Mouse (Mus musculus) neutrophil, adult 5-6 weeks (primary cell): Measurements from ENCODE around the gene Clk2. TPM values are rescaled to one million over a fixed set of nuclear protein-coding genes. Genes with fewer than 3 reads are reported as not detected.

Experiments used
- ATAC-seq: fragments of 151-379, 151-347 bp; 2 replicates; pipeline ENCODE4 v1.8.0; 2017; ENCODE audit warnings: mild to moderate bottlenecking, moderate TSS enrichment; ENCODE audit not compliant: insufficient number of reproducible peaks, poor library complexity, low FRiP score, severe bottlenecking; ENCODE audit errors: extremely low read depth
- total RNA-seq: library from RNA; stranded (forward); fragments of 200-1000 nt; gene quantifications from 2 replicates; pipeline ENCODE4 v1.2.3, GENCODE M21; 2017

Gene Clk2
- 159 and 180 TPM in 2 replicates for total RNA-seq

- peak; percentile 93 for ATAC-seq
Measured at GRCm38 (mm10) chr3:89164506-89165267, at the start of gene Clk2. Gene Clk2, plus strand, starts transcription at chr3:89164795.

DNA sequence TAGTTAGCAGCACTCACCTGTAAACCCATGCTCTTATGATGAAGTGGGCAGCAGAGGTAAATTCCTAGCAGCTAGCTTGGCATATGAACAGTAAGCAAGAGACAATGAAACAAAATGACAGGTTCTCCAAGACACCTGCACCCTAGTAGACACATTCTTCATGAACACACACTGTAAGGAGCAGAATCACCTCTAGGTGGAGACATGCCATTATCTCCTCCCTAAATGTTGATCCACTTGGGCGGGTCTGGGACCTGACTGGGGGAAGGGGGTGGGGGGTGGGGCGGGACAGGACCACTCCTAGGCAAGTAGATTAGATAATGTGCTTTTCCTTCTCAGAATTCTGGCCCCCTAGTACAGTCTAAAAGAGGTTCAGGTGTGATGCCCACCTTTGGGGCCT lies 49.1 kb upstream of the Clk2 start:
- ATAC-seq, result no peak

GRCm38 (mm10) chr3:89123313-89123712 lies 41.3 kb upstream of the Clk2 start:
- ATAC-seq, result no peak

- ATAC-seq, result no peak
Measured at GRCm38 (mm10) chr3:89124241-89124640, 40.4 kb upstream of the Clk2 start.

GRCm38 (mm10) chr3:89125981-89126380 lies 38.6 kb upstream of the Clk2 start:
- ATAC-seq, result no peak

- ATAC-seq, result no peak
Measured at GRCm38 (mm10) chr3:89129908-89130307, 34.7 kb upstream of the Clk2 start.

DNA sequence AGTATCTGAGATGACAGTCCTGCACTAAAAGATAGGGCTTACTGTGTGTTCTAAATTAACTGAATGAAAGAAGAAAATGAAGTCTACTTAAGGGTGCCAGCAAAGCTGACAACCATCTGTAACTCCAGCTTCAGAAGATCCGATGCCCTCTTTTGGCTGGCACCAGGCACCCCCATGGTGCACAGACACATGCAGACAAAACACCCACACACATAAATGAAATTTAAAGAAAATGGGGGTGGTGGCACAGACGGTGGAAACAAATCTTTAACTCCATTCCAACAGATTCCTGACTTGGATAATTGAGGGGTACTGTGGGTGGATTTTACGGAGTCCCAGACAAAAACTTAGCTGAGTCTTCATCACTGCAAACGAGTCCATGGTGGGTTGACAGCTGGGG lies 32.8 kb upstream of the Clk2 start:
- no peak for ATAC-seq

- no peak for ATAC-seq
Measured at GRCm38 (mm10) chr3:89132285-89133062, 32.1 kb upstream of the Clk2 start.

DNA sequence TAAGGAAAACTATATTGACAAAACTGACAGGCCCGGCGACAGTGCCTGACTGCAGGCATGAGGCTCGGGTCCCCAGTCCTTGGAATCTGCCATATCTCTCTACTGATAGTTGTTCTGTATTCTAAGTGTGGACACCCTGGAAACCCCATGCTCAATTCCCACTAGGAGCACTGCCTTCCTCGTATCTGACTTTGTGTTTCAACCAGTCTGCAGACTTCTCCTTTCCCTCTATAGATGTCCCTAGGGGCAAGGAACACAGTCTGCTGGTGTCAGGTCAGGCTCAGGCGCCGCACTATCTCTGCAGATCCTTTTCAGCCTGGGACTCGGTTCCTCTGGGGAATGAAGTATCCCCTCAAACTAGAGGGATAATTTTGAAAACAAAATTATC lies 31.5 kb upstream of the Clk2 start:
- ATAC-seq, result no peak

GRCm38 (mm10) chr3:89133752-89134151 lies 30.8 kb upstream of the Clk2 start:
- no peak for ATAC-seq

GRCm38 (mm10) chr3:89135958-89136357 lies 28.6 kb upstream of the Clk2 start, which contains the start of gene Pklr:
Gene Pklr, plus strand, starts transcription at chr3:89136142.
- ATAC-seq, result no peak

DNA sequence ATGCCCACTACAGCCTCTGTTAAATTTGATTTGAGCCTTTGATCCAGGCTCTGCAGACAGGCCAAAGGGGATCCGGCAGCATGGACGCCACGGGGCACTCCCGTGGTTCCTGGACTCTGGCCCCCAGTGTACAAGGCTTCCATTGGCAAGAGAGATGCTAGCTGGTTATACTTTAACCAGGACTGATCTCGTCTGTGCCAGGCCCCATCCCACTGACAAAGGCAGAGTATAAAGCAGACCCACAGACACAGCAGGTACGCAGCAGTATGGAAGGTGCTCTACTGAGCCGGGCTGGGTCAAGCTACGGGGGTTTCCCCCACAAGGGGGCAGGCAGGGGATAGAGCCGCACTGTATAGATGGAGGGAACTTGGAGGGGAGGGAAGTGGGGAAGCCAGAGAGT lies 28.2 kb upstream of the Clk2 start:
- no peak for ATAC-seq

- no peak for ATAC-seq
Measured at GRCm38 (mm10) chr3:89144821-89145220, 19.8 kb upstream of the Clk2 start.

DNA sequence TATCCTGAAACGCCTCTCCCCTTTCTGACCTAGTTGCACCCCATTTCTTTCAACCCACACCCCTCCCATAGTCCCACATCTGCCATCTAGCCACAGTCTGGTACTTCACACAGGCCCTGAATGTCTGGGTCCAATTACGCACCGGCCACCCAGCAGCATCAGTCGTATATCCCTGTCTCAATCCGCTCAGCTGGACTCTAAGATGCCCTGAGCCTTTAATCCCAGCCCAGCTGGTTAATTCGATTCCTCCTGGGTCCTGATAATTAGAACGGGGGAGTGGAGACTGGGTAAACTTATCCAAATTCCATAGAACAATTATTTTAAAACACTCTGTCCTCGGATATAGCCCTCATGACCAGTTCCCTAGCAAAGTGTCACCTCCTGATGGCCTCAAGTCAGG lies 19.0 kb upstream of the Clk2 start:
- no peak for ATAC-seq

- no peak for ATAC-seq
Measured at GRCm38 (mm10) chr3:89147101-89147978, 17.3 kb upstream of the Clk2 start.

GRCm38 (mm10) chr3:89147979-89148311 lies 16.6 kb upstream of the Clk2 start:
- no peak for ATAC-seq

DNA sequence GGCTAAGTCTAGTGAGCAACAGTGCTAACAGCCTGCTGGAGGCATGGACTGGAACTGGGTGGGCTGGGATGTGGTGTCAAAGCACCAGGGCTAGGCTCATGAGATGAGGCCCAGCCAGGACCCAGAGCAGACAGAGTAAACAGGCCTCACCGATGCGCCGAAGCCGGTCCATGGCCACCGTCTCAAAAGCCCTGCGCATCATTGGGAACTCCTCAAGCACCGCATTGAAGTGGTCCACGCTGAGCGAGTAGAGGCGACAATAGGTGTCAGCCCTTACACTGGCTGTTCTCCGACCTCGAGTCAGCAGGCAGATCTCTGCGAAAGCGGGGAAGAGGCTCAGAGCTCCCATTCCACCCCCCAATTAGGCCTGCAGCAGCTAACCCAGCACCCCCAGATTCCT lies 16.0 kb upstream of the Clk2 start:
- ATAC-seq, result no peak

DNA sequence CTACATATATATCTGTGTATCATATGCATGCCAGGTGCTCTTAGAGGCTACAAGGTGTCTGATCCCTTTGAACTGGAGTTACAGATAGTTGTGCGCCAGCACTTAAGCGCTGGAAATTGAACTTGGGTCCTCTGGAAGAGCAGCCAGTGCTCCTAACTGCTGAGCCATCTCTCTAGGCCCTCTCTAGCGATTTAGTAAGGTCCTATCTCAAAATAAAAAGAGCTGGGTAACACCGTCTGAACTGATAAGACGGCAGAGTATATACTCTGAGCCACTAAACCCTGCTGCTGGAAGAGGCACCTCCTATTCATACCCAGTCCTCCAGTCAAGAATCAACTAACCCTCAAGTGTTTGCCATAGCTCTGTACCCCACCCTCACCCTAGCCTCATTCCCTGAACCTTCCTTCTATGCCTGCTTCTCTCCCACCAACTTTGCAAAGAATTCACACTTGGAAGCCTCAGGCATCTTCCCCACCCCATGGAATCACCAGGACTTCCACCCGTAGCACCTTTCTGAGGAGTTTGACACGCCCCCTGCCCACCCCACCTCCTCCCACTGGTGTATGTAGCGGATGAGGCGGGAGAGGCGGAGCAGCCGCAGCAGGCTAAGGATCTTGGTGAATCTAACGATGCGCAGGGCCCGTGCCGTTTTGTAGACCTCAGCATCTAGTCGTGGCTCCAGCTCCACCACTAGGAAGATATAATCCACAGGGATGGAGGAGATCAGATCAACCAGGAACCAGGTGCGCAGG lies 12.3 kb upstream of the Clk2 start:
- no peak for ATAC-seq

DNA sequence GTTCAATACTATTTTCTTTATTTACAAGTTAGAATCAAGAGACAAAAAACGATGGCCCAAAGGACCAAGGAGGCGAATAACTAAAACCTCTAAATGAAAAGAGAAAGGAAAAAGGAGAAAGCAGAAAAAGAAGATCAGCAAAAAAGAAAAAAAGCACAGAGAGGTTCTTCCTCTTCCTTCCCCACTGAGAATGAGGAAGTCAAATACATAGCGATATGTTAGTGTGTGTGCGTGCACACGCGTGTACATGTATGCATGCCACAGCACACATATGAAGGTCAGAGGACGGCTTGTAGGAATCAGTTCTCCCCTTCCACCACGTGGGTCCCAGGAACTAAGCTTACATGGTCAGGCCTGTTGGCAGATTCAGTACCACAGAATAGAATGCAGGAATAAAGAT lies 7.6 kb upstream of the Clk2 start:
- ATAC-seq, result no peak
